In the genomic region with DNA sequence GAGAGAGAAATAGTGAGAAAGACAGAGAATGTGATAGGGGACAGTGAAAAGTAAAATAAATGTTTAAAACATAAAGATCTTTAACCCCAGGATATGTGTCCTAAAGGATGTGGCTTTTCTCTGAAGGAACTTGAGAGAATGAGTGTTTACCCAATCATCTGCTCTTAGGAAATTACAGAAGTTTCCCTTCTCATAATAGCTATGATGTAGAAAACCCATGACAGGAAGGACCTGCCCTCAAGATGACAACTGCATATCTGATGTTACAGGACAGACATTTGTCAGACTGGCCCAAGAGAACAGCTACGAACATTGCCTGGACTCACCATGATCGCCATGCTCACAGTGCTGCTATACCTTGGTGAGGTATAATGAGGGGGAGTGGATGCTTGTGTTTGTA, we compare ENCODE assay signal across 9 mouse cellular contexts. TPM values are rescaled to one million over a fixed set of nuclear protein-coding genes. Genes with fewer than 3 reads are reported as not detected.
DNase-seq lines count a peak whose midpoint lies in the region; ATAC-seq and TF ChIP-seq lines count a peak whose summit lies in the region.
"Not testable (repeated sequence)": the region's sequence is repeated elsewhere in the genome, so short reads cannot be mapped to it uniquely, and the experiment has no call there.
"Had no signal": no experiment of that assay in that cellular context is flagged by ENCODE, and none has a peak within 500 bp of the region (broad histone marks: within the 10 kb centered on the region; RNA-seq: fewer than 3 reads in every experiment).

Gene Lilrb4a (plus strand): TSS at position 266 of the 400 bp plus-strand sequence.

- peak; percentile 3 for DNase-seq in CD4-positive, CD25-positive, alpha-beta regulatory T cell, adult 2 months (ENCODE audit: low read depth, low spot score)
- DNase-seq in liver, postnatal 0 days; urinary bladder, adult 2 months (ENCODE audit: low spot score): not testable (repeated sequence)
- DNase-seq in lung, postnatal 36 days = peak; percentile 4

- H3K4me2 ChIP-seq in liver, postnatal 0 days (ENCODE audit: low read depth, low read length) = peak within 1 kb of the TSS; percentile 1; the same call in 1 of the 2 replicates

- no CpG with 5 or more reads among the region's 2 CpGs for WGBS in bone marrow, adult 2 months
- WGBS in liver, postnatal 0 days (ENCODE audit: insufficient replicate concordance) = no CpG with 5 or more reads among the region's 2 CpGs

- H3K9ac ChIP-seq in liver, postnatal 0 days (replicated peaks) = not testable (repeated sequence)

- H3K36me3 ChIP-seq in liver, postnatal 0 days (replicated peaks; ENCODE audit: insufficient read depth, low read length) = not testable (repeated sequence)

- peak within 1 kb of the TSS; percentile 63 for H3K4me3 ChIP-seq in bone marrow, adult 2 months (replicated peaks; ENCODE audit: control insufficient read depth, low read depth, low read length)
- H3K4me3 ChIP-seq in liver, postnatal 0 days (ENCODE audit: low read depth, low read length) = peak within 1 kb of the TSS; percentile 6; the same call in 1 of the 2 replicates

- H3K27me3 ChIP-seq in liver, postnatal 0 days (ENCODE audit: insufficient read depth, low read length) = not testable (repeated sequence)

- not testable (repeated sequence) for TF ChIP-seq POLR2A in bone marrow, adult 2 months (IDR thresholded peaks at IDR 0.05; ENCODE audit: borderline replicate concordance, control insufficient read depth, low read depth, low read length)

- H3K9me3 ChIP-seq in liver, postnatal 0 days (ENCODE audit: low read length) = not testable (repeated sequence)

- not testable (repeated sequence) for ATAC-seq in erythroblast, adult 5-6 weeks (replicated peaks; ENCODE audit: low FRiP score, poor library complexity, severe bottlenecking)
- peak; percentile 86 to 88 for ATAC-seq in hematopoietic stem cell, adult 5-6 weeks (replicated peaks in 1 of 2; ENCODE audit: insufficient read depth in 1 of 2, low FRiP score in 2 of 2, low TSS enrichment in 1 of 2, low read depth in 1 of 2, poor library complexity in 2 of 2, severe bottlenecking in 2 of 2)
- ATAC-seq in liver, postnatal 0 days = peak; percentile 45
- ATAC-seq in megakaryocyte progenitor cell, adult 5-6 weeks (replicated peaks; ENCODE audit: poor library complexity) = peak; percentile 99

- not testable (repeated sequence) for H3K27ac ChIP-seq in bone marrow, adult 2 months (ENCODE audit: control insufficient read depth, insufficient read depth, low read depth, low read length, poor library complexity)
- 0 out of 2 replicates have a peak within 1 kb of the TSS, but pooled peaks have one; percentile 22 for H3K27ac ChIP-seq in liver, postnatal 0 days (ENCODE audit: low read depth)

- H3K4me1 ChIP-seq in bone marrow, adult 2 months (ENCODE audit: control insufficient read depth, insufficient read depth, low read length); liver, postnatal 0 days (ENCODE audit: insufficient read depth): not testable (repeated sequence)

- not testable (repeated sequence) for TF ChIP-seq CTCF in bone marrow, adult 2 months (IDR thresholded peaks at IDR 0.05; ENCODE audit: control insufficient read depth, insufficient read depth, low read length); liver, postnatal 0 days (IDR thresholded peaks at IDR 0.05; ENCODE audit: low read depth)

- TF ChIP-seq EP300 in liver, postnatal 0 days (IDR thresholded peaks at IDR 0.05; ENCODE audit: low read depth) = not testable (repeated sequence)

RNA-seq across cellular contexts. Expression of gene Lilrb4a, which starts in this region (rescaled TPM):
- 35.1 and 99.1 TPM in 2 replicates for polyA plus RNA-seq in bone marrow, adult 2 months (2011; ENCODE audit: insufficient read depth, insufficient read length, low replicate concordance, missing spikeins)
- total RNA-seq in erythroblast, adult 5-6 weeks (2015; ENCODE audit: low replicate concordance) = 113 and 137 TPM in 2 replicates
- 53.0 and 63.1 TPM in 2 replicates for total RNA-seq in erythroblast, adult 5-6 weeks (2017; ENCODE audit: low replicate concordance)
- total RNA-seq in hematopoietic stem cell, adult 5-6 weeks (2017) = 38.3 and 101 TPM in 2 replicates
- 10.2 and 12.1 TPM in 2 replicates for polyA plus RNA-seq in liver, postnatal 0 days (2015; fragmentation: Nextera tagmentation; extraction: Ambion mirVana)
- total RNA-seq in megakaryocyte progenitor cell, adult 5-6 weeks (2015) = 27.7 and 39.5 TPM in 2 replicates
- 26.8 and 31.4 TPM in 2 replicates for total RNA-seq in megakaryocyte progenitor cell, adult 5-6 weeks (2017)
- 18.3 and 25.4 TPM in 2 replicates for polyA plus RNA-seq in urinary bladder, adult 2 months (2012; rRNA removed)
- total RNA-seq: ES-E14 had no signal
